Mouse (Mus musculus) hindbrain, embryonic 11.5 days (tissue): ENCODE measurements at regions not wholly inside any gene's neighbourhood (a gene's known extent, or its start where the extent isn't known, plus 50 kb on each side); places are given as distances from the start of the nearest gene placed in this dataset.
"Not testable (repeated sequence)": the region's sequence is repeated elsewhere in the genome, so short reads cannot be mapped to it uniquely, and the experiment has no call there.

Experiments used
- ATAC-seq: fragments of 200-750 bp; cut with Nextera tagmentation; 2 replicates; pipeline ENCODE4 v1.8.0; 2017; ENCODE audit warnings: mild to moderate bottlenecking, moderate TSS enrichment, moderate library complexity; ENCODE audit not compliant: low FRiP score
- DNase-seq: peaks from one replicate; pipeline ENCODE4 v3.0.0-alpha.2; 2015; ENCODE audit warnings: low spot score
- H3K27ac ChIP-seq: fragments of 300-500 bp; sonication (generic); 2 replicates; pipeline ENCODE4 v1.5.1; 2014; ENCODE audit warnings: mild to moderate bottlenecking, low read depth, low read length
- H3K27me3 ChIP-seq: fragments of 300-500 bp; sonication (generic); 2 replicates; pipeline ENCODE4 v1.6.1; 2014; ENCODE audit warnings: mild to moderate bottlenecking, low read length, moderate library complexity, mixed read lengths; ENCODE audit not compliant: control insufficient read depth, insufficient read depth
- H3K36me3 ChIP-seq: fragments of 300-500 bp; sonication (generic); 2 replicates; pipeline ENCODE4 v1.6.1; 2014; ENCODE audit warnings: mild to moderate bottlenecking, low read length, moderate library complexity, mixed read lengths; ENCODE audit not compliant: control insufficient read depth, insufficient read depth
- H3K4me1 ChIP-seq: fragments of 300-500 bp; sonication (generic); replicated peaks from 2 replicates; pipeline ENCODE4 v1.6.1; 2014; ENCODE audit warnings: low read length, mixed read lengths; ENCODE audit not compliant: control insufficient read depth, insufficient read depth
- H3K4me2 ChIP-seq: fragments of 300-500 bp; sonication (generic); replicated peaks from 2 replicates; pipeline ENCODE4 v1.6.1; 2014; ENCODE audit warnings: mild to moderate bottlenecking, low read depth, low read length
- H3K4me3 ChIP-seq: fragments of 300-500 bp; sonication (generic); 2 replicates; pipeline ENCODE4 v1.5.1; 2014; ENCODE audit warnings: low read depth, low read length
- H3K9ac ChIP-seq: fragments of 300-500 bp; sonication (generic); 2 replicates; pipeline ENCODE4 v1.6.1; 2014; ENCODE audit warnings: low read depth, low read length
- H3K9me3 ChIP-seq: fragments of 300-500 bp; sonication (generic); 2 replicates; pipeline ENCODE4 v1.6.1; 2016; ENCODE audit warnings: low read length; ENCODE audit not compliant: control insufficient read depth
- WGBS: fragments of 180-500 bp; shearing (Covaris S2); extraction: QIAGEN DNeasy Blood & Tissue Kit; methylation state at CpG from one replicate; pipeline ENCODE4 v1.1.7; 2014; 5-methylcytosine and 5-hydroxymethylcytosine counted together

DNA sequence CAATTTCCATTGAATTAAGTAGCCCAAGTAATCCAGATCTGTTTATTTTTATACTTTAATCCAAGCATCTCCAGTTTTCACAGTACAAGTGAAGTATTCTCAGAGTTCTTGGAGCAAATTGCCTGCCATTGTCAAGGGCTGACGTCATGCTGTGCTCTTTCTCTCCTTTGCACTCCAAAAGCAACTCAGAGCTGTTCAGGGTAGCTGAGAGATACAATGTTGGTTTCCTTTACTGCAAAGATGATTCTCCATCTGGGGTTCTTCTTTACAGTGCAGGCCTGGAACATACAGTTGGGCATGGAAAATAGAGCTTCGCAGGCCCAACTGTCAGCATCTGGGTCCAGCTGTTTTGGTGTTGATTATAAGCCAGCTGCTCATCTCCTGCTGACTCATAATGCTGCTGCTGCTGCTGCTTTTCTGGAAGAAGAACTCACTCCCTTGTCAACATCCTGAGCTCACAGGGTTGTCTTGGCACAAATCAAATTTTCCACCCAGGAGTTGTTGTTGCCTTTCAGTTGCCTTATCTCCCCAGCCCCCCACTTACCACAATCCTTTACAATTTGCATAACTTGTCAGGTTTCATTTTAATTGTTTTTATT, 454.7 kb upstream of the Slc5a7 start:
- no peaks in the 10 kb centered on the region for H3K4me1 ChIP-seq
- no peaks in the 10 kb centered on the region for H3K36me3 ChIP-seq
- H3K9me3 ChIP-seq, result no peaks in the 10 kb centered on the region
- H3K4me3 ChIP-seq, result no peak overlapping the region
- H3K4me2 ChIP-seq, result no peak overlapping the region
- no peak overlapping the region for H3K27ac ChIP-seq
- ATAC-seq, result no peak
- no peaks in the 10 kb centered on the region for H3K27me3 ChIP-seq
- 45% methylated on average over 2 of the region's 2 CpGs for whole genome bisulfite sequencing
- no peak overlapping the region for H3K9ac ChIP-seq
- peak; percentile 14 for DNase-seq

- Histone ChIP-seq H3K4me2 (no peak overlapping the region), H3K9ac (no peak overlapping the region), H3K36me3 (no peaks in the 10 kb centered on the region), H3K9me3 (no peaks in the 10 kb centered on the region), H3K4me1 (no peaks in the 10 kb centered on the region), H3K4me3 (no peak overlapping the region), H3K27ac (no peak overlapping the region), H3K27me3 (no peaks in the 10 kb centered on the region)
- ATAC-seq (no peak), DNase-seq (no peak)
These were observed 454.1 kb upstream of the Slc5a7 start for GRCm38 (mm10) chr17:54752917-54753316.

GRCm38 (mm10) chr17:54735836-54736235, 437.0 kb upstream of the Slc5a7 start:
- Histone ChIP-seq H3K36me3 (no peaks in the 10 kb centered on the region), H3K27me3 (no peaks in the 10 kb centered on the region), H3K4me3 (no peak overlapping the region), H3K9ac (no peak overlapping the region), H3K9me3 (no peaks in the 10 kb centered on the region), H3K4me2 (no peak overlapping the region), H3K27ac (no peak overlapping the region), H3K4me1 (no peaks in the 10 kb centered on the region)
- DNase-seq, result no peak
- WGBS, result 78% methylated on average over 3 of the region's 3 CpGs
- no peak for ATAC-seq

DNA sequence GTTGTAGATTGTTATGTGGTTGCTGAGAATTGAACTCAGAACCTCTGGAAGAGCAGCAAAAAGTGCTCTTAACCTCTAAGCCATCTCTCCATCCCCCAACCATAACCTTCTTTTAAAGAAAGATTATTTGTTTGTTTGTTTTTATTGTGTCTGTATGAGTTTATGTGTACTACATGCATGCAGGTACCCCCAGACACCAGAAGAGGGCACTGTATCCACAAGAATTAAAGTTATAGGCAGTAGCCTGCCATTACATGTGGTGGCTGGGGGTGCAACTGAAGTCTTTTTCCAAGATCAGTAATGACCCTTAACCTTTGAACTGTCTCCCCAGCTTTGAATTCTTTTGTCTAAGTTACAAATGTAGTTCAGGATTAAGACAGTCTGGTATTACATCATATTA, 428.8 kb upstream of the Slc5a7 start:
- Histone ChIP-seq H3K36me3 (no peaks in the 10 kb centered on the region), H3K4me3 (no peak overlapping the region), H3K9me3 (no peaks in the 10 kb centered on the region), H3K4me1 (no peaks in the 10 kb centered on the region), H3K27ac (no peak overlapping the region), H3K4me2 (no peak overlapping the region), H3K9ac (no peak overlapping the region), H3K27me3 (no peaks in the 10 kb centered on the region)
- DNase-seq, result no peak
- ATAC-seq, result no peak

- Histone ChIP-seq H3K4me2 (no peak overlapping the region), H3K27me3 (no peaks in the 10 kb centered on the region), H3K9ac (no peak overlapping the region), H3K4me1 (no peaks in the 10 kb centered on the region), H3K36me3 (no peaks in the 10 kb centered on the region), H3K4me3 (no peak overlapping the region), H3K9me3 (no peaks in the 10 kb centered on the region), H3K27ac (no peak overlapping the region)
- 90% methylated on average over 2 of the region's 2 CpGs for WGBS
- ATAC-seq (no peak), DNase-seq (no peak)
These were observed 427.9 kb upstream of the Slc5a7 start for GRCm38 (mm10) chr17:54726693-54727092.

- DNase-seq (no peak), ATAC-seq (no peak)
- no peaks in the 10 kb centered on the region for H3K36me3 ChIP-seq
- no peaks in the 10 kb centered on the region for H3K4me1 ChIP-seq
- no peak overlapping the region for H3K9ac ChIP-seq
- H3K27me3 ChIP-seq, result no peaks in the 10 kb centered on the region
- no peak overlapping the region for H3K4me2 ChIP-seq
- WGBS, result 90% methylated on average over 1 of the region's 1 CpGs
- no peak overlapping the region for H3K4me3 ChIP-seq
- H3K9me3 ChIP-seq, result no peaks in the 10 kb centered on the region
- no peak overlapping the region for H3K27ac ChIP-seq
These were observed 414.2 kb upstream of the Slc5a7 start for GRCm38 (mm10) chr17:54713026-54713425.

DNA sequence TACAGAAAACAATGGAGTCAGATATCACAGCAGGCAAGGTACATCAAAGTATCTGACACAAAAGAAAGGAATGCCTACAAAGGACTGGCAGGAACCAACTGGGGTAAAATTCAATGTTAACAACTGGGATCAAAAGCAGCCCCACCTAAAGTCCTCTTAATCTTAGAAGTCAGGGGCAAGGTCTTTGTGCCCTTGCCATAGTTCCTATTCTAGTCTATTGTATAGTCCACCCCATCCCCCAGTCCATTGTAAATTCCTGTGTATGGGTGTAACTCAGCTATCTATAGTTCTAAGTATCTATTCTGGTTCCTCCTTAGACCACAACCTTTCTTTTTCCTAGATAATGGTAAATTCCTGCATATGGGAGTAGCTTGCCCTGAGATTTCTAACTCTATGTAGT, 409.0 kb upstream of the Slc5a7 start:
- not testable (repeated sequence) for H3K9ac ChIP-seq, H3K27ac ChIP-seq, H3K4me3 ChIP-seq, DNase-seq, H3K36me3 ChIP-seq, H3K4me2 ChIP-seq, ATAC-seq, H3K27me3 ChIP-seq, H3K9me3 ChIP-seq, H3K4me1 ChIP-seq

DNA sequence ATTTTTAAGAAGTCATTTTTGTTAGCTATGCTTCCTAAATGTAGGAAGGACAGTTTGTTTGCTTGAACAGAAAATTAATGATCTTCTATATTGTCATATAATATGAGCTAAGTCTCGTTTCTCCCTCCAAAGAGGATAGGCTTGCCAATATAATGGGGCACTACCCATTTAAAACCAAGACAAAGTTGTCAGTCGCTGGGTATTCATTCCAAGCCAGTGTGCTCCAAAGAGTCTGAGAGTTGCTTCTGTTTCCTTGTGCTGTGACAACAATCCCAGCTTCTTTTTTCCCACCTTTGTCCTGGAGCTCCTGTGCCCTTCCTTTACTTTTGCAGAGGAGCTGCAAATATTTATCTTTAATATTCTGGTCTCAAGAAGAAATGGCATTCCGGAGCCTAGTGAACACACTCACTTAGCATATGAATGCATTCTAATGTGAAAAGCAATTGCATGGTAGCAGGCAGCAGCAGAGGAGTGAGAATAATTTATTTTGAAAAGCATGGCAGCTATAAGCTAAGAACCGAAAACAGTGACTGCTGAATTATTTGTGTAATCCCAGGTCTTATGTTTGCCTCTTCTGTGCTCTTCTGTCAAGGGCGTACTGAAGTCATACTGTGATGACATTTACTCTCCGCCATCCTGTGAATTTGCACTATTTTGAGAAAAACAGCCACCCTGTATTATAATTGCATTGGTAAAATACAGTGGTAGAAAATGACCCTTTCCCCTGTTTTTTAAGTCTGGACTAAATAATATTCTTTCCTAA, 402.7 kb upstream of the Slc5a7 start:
- Histone ChIP-seq H3K4me3 (no peak overlapping the region), H3K27ac (no peak overlapping the region), H3K36me3 (no peaks in the 10 kb centered on the region), H3K27me3 (no peaks in the 10 kb centered on the region), H3K9me3 (no peaks in the 10 kb centered on the region), H3K9ac (no peak overlapping the region), H3K4me1 (no peaks in the 10 kb centered on the region), H3K4me2 (no peak overlapping the region)
- DNase-seq, result no peak
- 0 out of 2 replicates have a peak, but pooled peaks have one; percentile 54 for ATAC-seq
- 52% methylated on average over 6 of the region's 6 CpGs for WGBS

- Histone ChIP-seq H3K4me3 (no peak overlapping the region), H3K4me2 (no peak overlapping the region), H3K36me3 (no peaks in the 10 kb centered on the region), H3K9ac (no peak overlapping the region), H3K9me3 (no peaks in the 10 kb centered on the region), H3K27me3 (no peaks in the 10 kb centered on the region), H3K27ac (no peak overlapping the region), H3K4me1 (no peaks in the 10 kb centered on the region)
- no peak for DNase-seq
- ATAC-seq, result no peak
These were observed 395.8 kb upstream of the Slc5a7 start for GRCm38 (mm10) chr17:54694637-54695036.
